Mouse (Mus musculus) CH12.LX (cell line): Measurements from ENCODE around the gene Tmem189. TPM values are rescaled to one million over a fixed set of nuclear protein-coding genes. Genes with fewer than 3 reads are reported as not detected.
A peak's percentile ranks its signal among the peaks of the same experiment; 100 is the strongest.

Source experiments
- DNase-seq: peaks from one replicate; pipeline ENCODE4 v3.0.0-alpha.2; 2013; ENCODE audit errors: extremely low read depth
- H3K27ac ChIP-seq: 2 replicates; pipeline ENCODE4 v1.5.1; 2012; ENCODE audit warnings: low read depth, mild to moderate bottlenecking, control low read depth, moderate library complexity; ENCODE audit not compliant: insufficient read depth
- H3K27me3 ChIP-seq: replicated peaks from 2 replicates; pipeline ENCODE3; 2012; ENCODE audit warnings: inconsistent platforms
- H3K36me3 ChIP-seq, 2 experiments: replicated peaks in 1 of 2; 2 replicates each; pipeline versions ENCODE3 to v1.6.1; 2012; ENCODE audit warnings: inconsistent platforms in 1 of 2, low read length in 1 of 2, mild to moderate bottlenecking in 1 of 2, mixed read lengths in 1 of 2, moderate library complexity in 1 of 2; ENCODE audit not compliant: control insufficient read depth in 1 of 2, insufficient read depth in 1 of 2
- H3K4me1 ChIP-seq, 2 experiments: 2 replicates each; pipeline ENCODE4 v1.6.1; 2012; ENCODE audit warnings: inconsistent platforms in 1 of 2, moderate library complexity in 1 of 2; ENCODE audit not compliant: insufficient read depth in 2 of 2, control insufficient read depth in 1 of 2
- H3K4me2 ChIP-seq: 2 replicates; pipeline ENCODE4 v1.6.1; 2012; ENCODE audit warnings: low read depth, mild to moderate bottlenecking, control low read depth; ENCODE audit not compliant: poor library complexity, insufficient read depth, severe bottlenecking
- H3K4me3 ChIP-seq, 3 experiments: fragments of 150-350 bp in 1 of 3; sonication (generic) in 1 of 3; replicated peaks in 1 of 3; 2 replicates each; pipeline versions ENCODE3 to v1.5.1; 2011 to 2012; ENCODE audit warnings: low read depth in 2 of 3, low read length in 2 of 3, mild to moderate bottlenecking in 2 of 3, moderate library complexity in 2 of 3, control low read depth in 1 of 3, improper control_type of control experiment in 1 of 3, inconsistent platforms in 1 of 3, mixed read lengths in 1 of 3; ENCODE audit not compliant: poor library complexity in 1 of 3
- H3K79me2 ChIP-seq: replicated peaks from 2 replicates; pipeline ENCODE4 v1.6.1; 2012; ENCODE audit warnings: mild to moderate bottlenecking, moderate library complexity; ENCODE audit not compliant: control insufficient read depth, poor library complexity, insufficient read depth, severe bottlenecking; ENCODE audit errors: extremely low read depth
- H3K9ac ChIP-seq: 2 replicates; pipeline ENCODE4 v1.6.1; 2012; ENCODE audit warnings: low read depth, mild to moderate bottlenecking, control low read depth, moderate library complexity; ENCODE audit not compliant: insufficient read depth
- H3K9me3 ChIP-seq: replicated peaks from 2 replicates; pipeline ENCODE3; 2012; ENCODE audit warnings: low read length, inconsistent platforms, mixed read lengths
- BHLHE40 ChIP-seq: IDR thresholded peaks from 2 replicates; pipeline ENCODE4 v1.6.1; 2011; ENCODE audit warnings: mild to moderate bottlenecking, low read depth, low read length, improper control_type of control experiment
- CHD1 ChIP-seq: IDR thresholded peaks from 2 replicates; pipeline ENCODE4 v1.6.1; 2012; ENCODE audit warnings: low read depth, low read length, improper control_type of control experiment, inconsistent platforms
- CHD2 ChIP-seq: IDR thresholded peaks from 2 replicates; pipeline ENCODE4 v1.6.1; 2011; ENCODE audit warnings: low read length, improper control_type of control experiment
- CTCF ChIP-seq, 2 experiments: IDR thresholded peaks in 1 of 2; conservative IDR thresholded peaks in 1 of 2; 2 replicates each; pipeline ENCODE4 v1.5.1; 2011 to 2012; ENCODE audit warnings: low read depth in 2 of 2, low read length in 2 of 2, improper control_type of control experiment in 1 of 2, inconsistent platforms in 1 of 2, mild to moderate bottlenecking in 1 of 2, moderate library complexity in 1 of 2
- ELF1 ChIP-seq: IDR thresholded peaks from 2 replicates; pipeline ENCODE4 v1.6.1; 2014; ENCODE audit warnings: low read depth, mild to moderate bottlenecking, inconsistent platforms, low read length, improper control_type of control experiment
- EP300 ChIP-seq: IDR thresholded peaks from 2 replicates; pipeline ENCODE4 v1.6.1; 2011; ENCODE audit warnings: low read length, improper control_type of control experiment
- ETS1 ChIP-seq: conservative IDR thresholded peaks from 2 replicates; pipeline ENCODE4 v1.6.1; 2012; ENCODE audit warnings: low read depth, mild to moderate bottlenecking, inconsistent platforms, low read length, improper control_type of control experiment, moderate library complexity
- IRF4 ChIP-seq: IDR thresholded peaks from 2 replicates; pipeline ENCODE4 v1.6.1; 2014; ENCODE audit warnings: low read depth, mild to moderate bottlenecking, inconsistent platforms, low read length, improper control_type of control experiment
- JUND ChIP-seq: conservative IDR thresholded peaks from 2 replicates; pipeline ENCODE4 v1.6.1; 2011; ENCODE audit warnings: low read depth, low read length, improper control_type of control experiment
- KAT2A ChIP-seq: IDR thresholded peaks from 2 replicates; pipeline ENCODE4 v1.6.1; 2012; ENCODE audit warnings: low read length, improper control_type of control experiment, inconsistent platforms; ENCODE audit not compliant: insufficient replicate concordance
- MAFK ChIP-seq: IDR thresholded peaks from 2 replicates; pipeline ENCODE4 v1.6.1; 2011; ENCODE audit warnings: low read length, improper control_type of control experiment; ENCODE audit not compliant: insufficient replicate concordance
- MAZ ChIP-seq: IDR thresholded peaks from 2 replicates; pipeline ENCODE4 v1.6.1; 2012; ENCODE audit warnings: low read depth, mild to moderate bottlenecking, inconsistent platforms, low read length, improper control_type of control experiment, moderate library complexity
- MEF2A ChIP-seq: IDR thresholded peaks from 2 replicates; pipeline ENCODE4 v1.6.1; 2014; ENCODE audit warnings: low read depth, mild to moderate bottlenecking, inconsistent platforms, low read length, improper control_type of control experiment, borderline replicate concordance
- MXI1 ChIP-seq: IDR thresholded peaks from 2 replicates; pipeline ENCODE4 v1.6.1; 2011; ENCODE audit warnings: mild to moderate bottlenecking, low read depth, low read length, improper control_type of control experiment
- MYC ChIP-seq: IDR thresholded peaks from 2 replicates; pipeline ENCODE4 v1.6.1; 2011; ENCODE audit warnings: low read depth, mild to moderate bottlenecking, improper control_type of control experiment, low read length
- NELFE ChIP-seq: IDR thresholded peaks from 2 replicates; pipeline ENCODE4 v1.6.1; 2011; ENCODE audit warnings: low read depth, low read length, improper control_type of control experiment
- PAX5 ChIP-seq: IDR thresholded peaks from 2 replicates; pipeline ENCODE4 v1.6.1; 2012; ENCODE audit warnings: low read length, inconsistent platforms, mixed read lengths
- POLR2A ChIP-seq: IDR thresholded peaks from 2 replicates; pipeline ENCODE4 v1.6.1; 2011; ENCODE audit warnings: low read depth, mild to moderate bottlenecking, improper control_type of control experiment, low read length
- POLR2AphosphoS2 ChIP-seq: IDR thresholded peaks from 2 replicates; pipeline ENCODE4 v1.6.1; 2011; ENCODE audit warnings: low read depth, low read length, improper control_type of control experiment
- RAD21 ChIP-seq: IDR thresholded peaks from 2 replicates; pipeline ENCODE4 v1.6.1; 2011; ENCODE audit warnings: low read depth, mild to moderate bottlenecking, low read length, improper control_type of control experiment, moderate library complexity
- RCOR1 ChIP-seq: conservative IDR thresholded peaks from 2 replicates; pipeline ENCODE4 v1.6.1; 2012; ENCODE audit warnings: low read depth, mild to moderate bottlenecking, inconsistent platforms, low read length, improper control_type of control experiment
- SIN3A ChIP-seq: IDR thresholded peaks from 2 replicates; pipeline ENCODE4 v1.6.1; 2012; ENCODE audit warnings: low read length, improper control_type of control experiment, inconsistent platforms
- SMC3 ChIP-seq: IDR thresholded peaks from 2 replicates; pipeline ENCODE4 v1.6.1; 2011; ENCODE audit warnings: low read depth, low read length, improper control_type of control experiment
- TBP ChIP-seq: conservative IDR thresholded peaks from 2 replicates; pipeline ENCODE4 v1.6.1; 2011; ENCODE audit warnings: low read depth, low read length, improper control_type of control experiment
- TCF12 ChIP-seq: IDR thresholded peaks from 2 replicates; pipeline ENCODE4 v1.6.1; 2014; ENCODE audit warnings: low read depth, mild to moderate bottlenecking, inconsistent platforms, low read length, improper control_type of control experiment
- UBTF ChIP-seq: IDR thresholded peaks from 2 replicates; pipeline ENCODE4 v1.6.1; 2012; ENCODE audit warnings: low read depth, mild to moderate bottlenecking, inconsistent platforms, low read length, improper control_type of control experiment, moderate library complexity
- USF2 ChIP-seq: conservative IDR thresholded peaks from 2 replicates; pipeline ENCODE4 v1.6.1; 2011; ENCODE audit warnings: low read depth, low read length, improper control_type of control experiment
- ZKSCAN1 ChIP-seq: IDR thresholded peaks from 2 replicates; pipeline ENCODE4 v1.6.1; 2012; ENCODE audit warnings: low read depth, inconsistent platforms, low read length, improper control_type of control experiment, borderline replicate concordance
- ZMIZ1 ChIP-seq: IDR thresholded peaks from 2 replicates; pipeline ENCODE4 v1.6.1; 2012; ENCODE audit warnings: low read depth, mild to moderate bottlenecking, inconsistent platforms, low read length, improper control_type of control experiment
- ZNF384 ChIP-seq: IDR thresholded peaks from 2 replicates; pipeline ENCODE4 v1.6.1; 2012; ENCODE audit warnings: low read depth, low read length, improper control_type of control experiment, inconsistent platforms
- dilution Hi-C: fragments of 300-500 bp; cut with MboI; formaldehyde crosslinking; loops from 2 replicates; pipeline ENCODE4 v1.14.3; 2020; ENCODE audit warnings: low sequenced_read_pairs; ENCODE audit not compliant: extremely low pct_unique_long_range_greater_than_20kb, extremely low pct_ligation_motif_present
- in situ Hi-C: fragments of 300-500 bp; cut with MboI; formaldehyde crosslinking; loops from 3 replicates; pipeline ENCODE4 v1.14.3; 2019; ENCODE audit warnings: low sequenced_read_pairs, low pct_ligation_motif_present, low pct_unique_long_range_greater_than_20kb, mixed read lengths
- polyA plus RNA-seq: library from polyadenylated mRNA; unstranded; fragments of >175 nt; gene quantifications from 2 replicates; pipeline ENCODE4 v1.2.1, GENCODE M21; 2012; ENCODE audit warnings: low read depth; ENCODE audit not compliant: insufficient read length
- total RNA-seq, 2 experiments: library from RNA; depleted of rRNA; stranded (reverse); fragments of 300-350 nt in 1 of 2; fragments of >200 nt in 1 of 2; gene quantifications; 2 replicates each; pipeline ENCODE4 v1.2.3; 2012 to 2014

Gene Tmem189
- total and polyA plus RNA-seq, 3 experiments = 27.9 to 30.9 (median 29.5) TPM

- peaks cover 9 to 11% of the 10 kb centered on the region in 2 experiments for H3K4me1 ChIP-seq
- no peak overlapping the region for H3K9ac ChIP-seq
- H3K27me3 ChIP-seq = peaks cover 54% of the 10 kb centered on the region
- no peaks in the 10 kb centered on the region for H3K36me3 ChIP-seq
- TF ChIP-seq ZKSCAN1 (no peak), POLR2A (no peak), MAFK (no peak), TCF12 (no peak), MYC (no peak), EP300 (no peak), CHD2 (no peak), IRF4 (no peak), ZNF384 (no peak), PAX5 (no peak), UBTF (no peak), ETS1 (no peak), SMC3 (no peak), CTCF (conservative IDR thresholded peaks at IDR 0.05 in 1 of 2, IDR thresholded peaks at IDR 0.05 in 1 of 2; ENCODE audit: low read depth in 2 of 2, low read length in 2 of 2) (no peak), BHLHE40 (no peak), USF2 (no peak)
- H3K4me2 ChIP-seq = no peak overlapping the region
- no peaks in the 10 kb centered on the region for H3K79me2 ChIP-seq
- dilution Hi-C loops = no loop called here
- no peak overlapping the region for H3K27ac ChIP-seq
- no peak overlapping the region for H3K4me3 ChIP-seq
- H3K9me3 ChIP-seq = peaks cover 6% of the 10 kb centered on the region
- no peak for DNase-seq
- in situ Hi-C loops = no loop called here
These were observed 10.4 kb upstream of the Tmem189 start for GRCm38 (mm10) chr2:167700018-167700417.

DNA sequence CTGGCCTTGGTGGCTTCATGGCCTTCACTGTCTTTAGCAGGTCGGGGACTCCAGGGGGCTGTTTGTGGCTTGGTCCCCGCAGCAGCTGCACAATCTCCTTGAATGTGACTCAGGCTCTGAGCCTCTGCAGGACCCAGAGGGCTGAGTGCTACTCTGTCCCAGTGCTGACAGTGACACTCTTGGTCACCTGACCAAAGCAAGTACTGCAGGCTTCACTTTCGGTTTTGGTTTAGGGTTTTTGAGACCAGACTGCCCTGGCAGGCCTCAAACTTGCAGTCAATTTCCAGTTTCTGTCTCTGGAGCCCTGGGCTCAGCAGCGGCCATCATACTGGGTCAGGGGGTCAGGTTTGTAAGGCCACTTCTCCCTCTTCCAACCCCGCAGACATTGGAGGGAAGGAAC is 8.3 kb upstream of the Tmem189 start:
- H3K27me3 ChIP-seq = peaks cover 52% of the 10 kb centered on the region
- peak; percentile 85 for DNase-seq
- peaks cover 9 to 11% of the 10 kb centered on the region in 2 experiments for H3K4me1 ChIP-seq
- peak overlapping the region; percentile 44; the same call in 1 of the 2 replicates for H3K27ac ChIP-seq
- peak overlapping the region; percentile 63 for H3K9ac ChIP-seq
- H3K36me3 ChIP-seq = no peaks in the 10 kb centered on the region
- dilution Hi-C loops = loop anchor here (25.0 kb wide), 1 partner anchor 189 kb away; no protein-coding TSS in a partner anchor
- peaks cover 8% of the 10 kb centered on the region for H3K9me3 ChIP-seq
- H3K4me3 ChIP-seq = peak overlapping the region in 2 of 3 experiments; percentile 17 to 37
- peak overlapping the region; percentile 69; the same call in 1 of the 2 replicates for H3K4me2 ChIP-seq
- in situ Hi-C loops = no loop called here
- no peaks in the 10 kb centered on the region for H3K79me2 ChIP-seq
- 0 out of 2 replicates have a peak, but pooled peaks have one; percentile 32 for TF ChIP-seq MYC
- peak; percentile 97 for TF ChIP-seq ETS1
- peak; percentile 60; the same call in 1 of the 2 replicates for TF ChIP-seq TBP
- TF ChIP-seq MAZ = no peak
- TF ChIP-seq NELFE = no peak
- no peak; the same call in 1 of the 2 replicates for TF ChIP-seq ELF1
- no peak for TF ChIP-seq POLR2AphosphoS2
- peak; percentile 56 for TF ChIP-seq POLR2A
- peak; percentile 56; the same call in 1 of the 2 replicates for TF ChIP-seq SIN3A
- peak; percentile 68 for TF ChIP-seq EP300
- TF ChIP-seq RCOR1 = no peak
- 0 out of 2 replicates have a peak, but pooled peaks have one; percentile 34 for TF ChIP-seq KAT2A
- TF ChIP-seq ZKSCAN1 = no peak
- TF ChIP-seq ZMIZ1 = 0 out of 2 replicates have a peak, but pooled peaks have one; percentile 41
- TF ChIP-seq UBTF = no peak
- TF ChIP-seq ZNF384 = no peak
- peak; percentile 95 for TF ChIP-seq IRF4
- TF ChIP-seq CTCF (conservative IDR thresholded peaks at IDR 0.05 in 1 of 2, IDR thresholded peaks at IDR 0.05 in 1 of 2; ENCODE audit: low read depth in 2 of 2, low read length in 2 of 2) = no peak
- peak; percentile 7 for TF ChIP-seq RAD21
- peak; percentile 26; the same call in 1 of the 2 replicates for TF ChIP-seq JUND
- peak; percentile 87 for TF ChIP-seq USF2
- peak; percentile 74; the same call in 1 of the 2 replicates for TF ChIP-seq MEF2A
- peak; percentile 79; the same call in 1 of the 2 replicates for TF ChIP-seq TCF12
- no peak for TF ChIP-seq CHD1
- no peak; the same call in 1 of the 2 replicates for TF ChIP-seq MXI1
- peak; percentile 13; the same call in 1 of the 2 replicates for TF ChIP-seq SMC3
- no peak for TF ChIP-seq MAFK
- TF ChIP-seq CHD2 = no peak
